Mouse (Mus musculus): ENCODE measurements around the gene Mptx1.
"Not testable (repeated sequence)": the region's sequence is repeated elsewhere in the genome, so short reads cannot be mapped to it uniquely, and the experiment has no call there.

DNA sequence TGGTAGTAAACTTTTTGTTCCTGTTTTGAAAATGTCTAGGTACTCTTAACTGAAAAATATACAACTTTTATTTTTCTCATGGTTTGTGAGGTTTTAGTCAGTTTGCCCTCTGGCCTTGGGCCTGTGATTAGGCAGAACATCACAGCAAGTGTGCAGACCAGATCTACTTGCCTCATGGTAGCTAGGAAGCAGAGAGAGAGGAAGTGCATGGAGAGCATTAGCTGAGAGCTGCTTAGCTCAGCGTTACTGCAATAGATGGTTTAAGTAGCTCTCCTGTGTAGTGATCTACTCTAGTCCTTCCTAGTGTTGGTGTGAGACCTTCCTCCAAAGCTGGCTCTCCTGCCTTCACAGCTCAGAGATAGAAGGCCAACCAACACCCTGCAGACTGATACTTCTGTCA, 23.3 kb downstream of the Mptx1 start:
- TF ChIP-seq CTCF (IDR thresholded peaks at IDR 0.05; ENCODE audit: borderline replicate concordance, extremely low read depth, insufficient read depth, insufficient read length); POLR2A (IDR thresholded peaks at IDR 0.05; ENCODE audit: borderline replicate concordance, extremely low read depth, insufficient read depth, insufficient read length, poor library complexity, severe bottlenecking): not testable (repeated sequence)

Measured in brain, embryonic 14.5 days (tissue).